Mouse (Mus musculus): ENCODE results near the gene Gabra5. TPM values are rescaled to one million over a fixed set of nuclear protein-coding genes. Genes with fewer than 3 reads are reported as not detected.
A peak's percentile ranks its signal among the peaks of the same experiment; 100 is the strongest.

Gene Gabra5
- polyA plus RNA-seq (2015; fragmentation: Nextera tagmentation; extraction: Ambion mirVana): 0.13 and 0.14 TPM in 2 replicates

DNA sequence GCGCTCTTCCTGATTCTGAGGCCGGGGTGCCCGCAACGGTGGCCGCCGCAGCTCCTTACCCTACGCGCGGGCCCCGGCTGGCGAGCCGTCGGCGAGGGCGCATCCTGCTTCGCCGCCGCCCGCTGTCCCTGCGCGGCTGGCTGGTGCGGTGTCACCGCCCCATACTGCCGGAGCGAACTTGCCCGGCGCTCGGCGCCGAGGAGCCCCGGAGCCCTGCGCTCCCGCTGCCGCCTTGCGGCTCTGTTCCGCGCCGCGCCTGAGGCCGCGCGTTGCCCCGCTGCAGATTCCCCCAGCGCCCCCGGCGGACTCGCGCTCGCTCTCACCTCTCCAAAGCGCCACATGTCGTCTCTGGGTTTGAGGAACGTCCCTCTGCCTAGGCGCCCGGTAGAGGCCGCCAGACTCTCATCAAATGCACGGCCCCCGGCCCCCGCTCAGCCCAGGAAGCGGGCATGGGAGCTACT, at the start of gene Gabra5:
Gene Gabra5, minus strand, starts transcription at position 379 of the 461 bp plus-strand sequence.
- peaks cover 56% of the 10 kb centered on the region for H3K27me3 ChIP-seq
- H3K27ac ChIP-seq: no peak within 1 kb of the TSS
- H3K4me3 ChIP-seq: peak within 1 kb of the TSS; percentile 45
- ATAC-seq (replicated peaks; ENCODE audit: insufficient number of reproducible peaks, insufficient read depth, low FRiP score, low read depth): no peak
- H3K9ac ChIP-seq: no peak within 1 kb of the TSS
- under 1% methylated on average over 59 of the region's 59 CpGs for WGBS
- H3K4me1 ChIP-seq (replicated peaks): peaks cover 11% of the 10 kb centered on the region
- H3K4me2 ChIP-seq: peak within 1 kb of the TSS; percentile 66
- no peaks in the 10 kb centered on the region for H3K9me3 ChIP-seq (replicated peaks)
- H3K36me3 ChIP-seq: no peaks in the 10 kb centered on the region

DNA sequence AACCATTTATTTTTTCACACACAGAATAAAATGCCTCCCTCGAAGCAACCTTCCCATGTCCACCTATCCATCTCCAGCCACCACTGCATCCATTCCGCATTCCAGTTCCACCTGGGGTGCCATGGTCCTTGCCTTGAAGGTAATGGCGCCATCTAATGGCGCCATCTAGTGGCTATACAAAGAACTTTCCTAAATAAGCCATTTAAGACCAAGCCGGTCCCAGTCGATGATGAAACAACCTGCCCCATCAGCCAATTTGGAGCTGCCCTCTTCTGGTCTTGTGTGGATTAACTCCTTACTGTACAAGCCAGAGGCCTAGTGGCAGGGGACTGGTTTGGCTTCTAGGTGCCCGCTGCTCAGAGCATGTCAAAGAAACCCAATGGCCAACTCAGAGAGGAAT, 28.7 kb upstream of the Gabra5 start:
- H3K27me3 ChIP-seq: no peaks in the 10 kb centered on the region
- 22% methylated on average over 7 of the region's 7 CpGs for WGBS
- H3K9ac ChIP-seq: no peak overlapping the region
- H3K36me3 ChIP-seq: no peaks in the 10 kb centered on the region
- no peak overlapping the region for H3K27ac ChIP-seq
- H3K4me2 ChIP-seq: no peak overlapping the region
- H3K9me3 ChIP-seq (replicated peaks): no peaks in the 10 kb centered on the region
- no peaks in the 10 kb centered on the region for H3K4me1 ChIP-seq (replicated peaks)
- ATAC-seq (replicated peaks; ENCODE audit: insufficient number of reproducible peaks, insufficient read depth, low FRiP score, low read depth): no peak
- no peak overlapping the region for H3K4me3 ChIP-seq

DNA sequence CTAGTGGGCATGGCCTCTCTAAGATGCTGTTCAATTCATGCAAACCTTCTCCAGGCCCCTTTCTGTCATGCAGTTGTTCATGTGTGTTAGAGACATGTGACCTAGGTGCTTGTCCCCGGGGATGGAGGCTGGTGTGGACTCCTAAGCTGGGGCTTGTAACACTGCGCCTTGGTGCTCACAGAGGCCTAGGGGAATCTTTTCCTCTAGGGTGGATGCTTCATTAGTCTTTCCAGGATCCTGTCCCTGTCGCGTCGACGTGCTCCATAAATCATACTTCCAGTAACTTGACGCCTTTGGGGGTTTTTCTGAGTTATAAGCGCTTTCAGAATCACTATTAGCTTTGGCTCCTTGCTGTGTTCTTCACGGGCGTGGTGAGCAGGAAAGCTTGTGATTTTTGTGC, 22.8 kb upstream of the Gabra5 start:
- H3K4me3 ChIP-seq: no peak overlapping the region
- no peak overlapping the region for H3K27ac ChIP-seq
- no peaks in the 10 kb centered on the region for H3K9me3 ChIP-seq (replicated peaks)
- H3K36me3 ChIP-seq: no peaks in the 10 kb centered on the region
- no peaks in the 10 kb centered on the region for H3K4me1 ChIP-seq (replicated peaks)
- 64% methylated on average over 10 of the region's 10 CpGs for WGBS
- no peak overlapping the region for H3K9ac ChIP-seq
- H3K4me2 ChIP-seq: no peak overlapping the region
- no peaks in the 10 kb centered on the region for H3K27me3 ChIP-seq
- ATAC-seq (replicated peaks; ENCODE audit: insufficient number of reproducible peaks, insufficient read depth, low FRiP score, low read depth): no peak

- Histone ChIP-seq H3K4me3 (no peak overlapping the region), H3K4me2 (no peak overlapping the region), H3K9me3 (replicated peaks) (no peaks in the 10 kb centered on the region), H3K27ac (no peak overlapping the region), H3K9ac (no peak overlapping the region), H3K4me1 (replicated peaks) (no peaks in the 10 kb centered on the region), H3K36me3 (no peaks in the 10 kb centered on the region), H3K27me3 (no peaks in the 10 kb centered on the region)
- no peak for ATAC-seq (replicated peaks; ENCODE audit: insufficient number of reproducible peaks, insufficient read depth, low FRiP score, low read depth)
- WGBS: 88% methylated on average over 8 of the region's 8 CpGs
These were observed 20.1 kb upstream of the Gabra5 start for GRCm38 (mm10) chr7:57529954-57530353.

DNA sequence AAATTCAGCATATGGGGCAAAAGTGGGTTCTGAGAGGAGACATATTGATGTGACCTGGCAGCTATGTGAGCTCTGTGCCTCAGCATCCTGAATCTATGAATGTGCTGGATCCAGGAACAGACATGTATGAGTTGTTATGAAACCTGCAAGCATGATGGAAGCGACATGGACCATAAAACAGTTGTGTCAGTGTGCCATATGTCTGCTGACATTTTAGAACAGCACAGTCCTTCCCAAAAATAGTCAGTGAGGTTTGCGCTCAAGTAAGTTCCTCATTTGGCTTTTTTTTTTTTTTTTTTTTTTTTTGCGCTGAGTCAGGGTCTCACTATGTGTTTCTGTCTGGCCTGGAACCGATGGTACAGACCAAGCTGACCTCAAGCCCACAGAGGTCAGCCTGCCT, 19.6 kb upstream of the Gabra5 start:
- no peak overlapping the region for H3K4me3 ChIP-seq
- H3K9me3 ChIP-seq (replicated peaks): no peaks in the 10 kb centered on the region
- H3K9ac ChIP-seq: no peak overlapping the region
- no peaks in the 10 kb centered on the region for H3K27me3 ChIP-seq
- WGBS: 68% methylated on average over 4 of the region's 4 CpGs
- H3K4me2 ChIP-seq: no peak overlapping the region
- no peaks in the 10 kb centered on the region for H3K4me1 ChIP-seq (replicated peaks)
- no peaks in the 10 kb centered on the region for H3K36me3 ChIP-seq
- H3K27ac ChIP-seq: no peak overlapping the region
- ATAC-seq (replicated peaks; ENCODE audit: insufficient number of reproducible peaks, insufficient read depth, low FRiP score, low read depth): no peak

DNA sequence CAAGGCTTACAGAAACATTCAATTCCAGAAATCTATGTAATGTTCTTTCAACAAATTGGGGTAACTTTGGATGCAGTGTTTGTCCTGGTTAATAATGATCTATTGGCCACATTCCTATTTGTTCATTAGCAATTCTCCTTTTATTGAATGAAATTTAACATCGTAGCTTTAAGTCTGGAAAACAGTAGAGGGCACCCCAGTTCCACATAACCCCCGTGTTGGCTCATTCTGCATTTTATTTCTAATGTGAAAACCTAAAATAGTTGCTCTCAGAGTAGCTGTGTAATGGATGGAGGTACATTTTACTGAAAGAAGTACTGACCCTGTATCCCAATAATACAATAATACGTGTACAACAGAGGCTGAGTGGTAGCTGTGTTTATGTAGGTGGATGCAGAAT, 3.1 kb upstream of the Gabra5 start:
- H3K27me3 ChIP-seq: peaks cover 40% of the 10 kb centered on the region
- H3K9ac ChIP-seq: no peak overlapping the region
- no peak overlapping the region for H3K27ac ChIP-seq
- H3K9me3 ChIP-seq (replicated peaks): no peaks in the 10 kb centered on the region
- H3K4me1 ChIP-seq (replicated peaks): peaks cover 11% of the 10 kb centered on the region
- H3K4me3 ChIP-seq: no peak overlapping the region
- WGBS: 29% methylated on average over 3 of the region's 3 CpGs
- no peak for ATAC-seq (replicated peaks; ENCODE audit: insufficient number of reproducible peaks, insufficient read depth, low FRiP score, low read depth)
- H3K36me3 ChIP-seq: no peaks in the 10 kb centered on the region
- H3K4me2 ChIP-seq: no peak overlapping the region

GRCm38 (mm10) chr7:57508860-57509632, 813 bp downstream of the Gabra5 start:
- Histone ChIP-seq H3K4me3 (peak overlapping the region; percentile 45), H3K9me3 (replicated peaks) (no peaks in the 10 kb centered on the region), H3K4me2 (peak overlapping the region; percentile 66), H3K9ac (no peak overlapping the region), H3K4me1 (replicated peaks) (peaks cover 11% of the 10 kb centered on the region), H3K27me3 (peaks cover 56% of the 10 kb centered on the region), H3K36me3 (no peaks in the 10 kb centered on the region), H3K27ac (no peak overlapping the region)
- ATAC-seq (replicated peaks; ENCODE audit: insufficient number of reproducible peaks, insufficient read depth, low FRiP score, low read depth): 0 out of 2 replicates have a peak, but pooled peaks have one; percentile 53
- 3% methylated on average over 72 of the region's 72 CpGs for WGBS

- WGBS: 63% methylated on average over 4 of the region's 4 CpGs
- ATAC-seq (replicated peaks; ENCODE audit: insufficient number of reproducible peaks, insufficient read depth, low FRiP score, low read depth): no peak
- Histone ChIP-seq H3K27me3 (peaks cover 15% of the 10 kb centered on the region), H3K4me1 (replicated peaks) (no peaks in the 10 kb centered on the region), H3K36me3 (no peaks in the 10 kb centered on the region), H3K27ac (no peak overlapping the region), H3K9me3 (replicated peaks) (no peaks in the 10 kb centered on the region), H3K4me3 (no peak overlapping the region), H3K9ac (no peak overlapping the region), H3K4me2 (no peak overlapping the region)
These were observed 7.0 kb downstream of the Gabra5 start for GRCm38 (mm10) chr7:57502809-57503208.

- no peak for ATAC-seq (replicated peaks; ENCODE audit: insufficient number of reproducible peaks, insufficient read depth, low FRiP score, low read depth)
- 51% methylated on average over 4 of the region's 4 CpGs for WGBS
These were observed 18.1 kb downstream of the Gabra5 start for GRCm38 (mm10) chr7:57491795-57492194.

GRCm38 (mm10) chr7:57486907-57487306, 23.0 kb downstream of the Gabra5 start:
- Histone ChIP-seq H3K27me3 (no peaks in the 10 kb centered on the region), H3K4me2 (no peak overlapping the region), H3K27ac (no peak overlapping the region), H3K4me1 (replicated peaks) (no peaks in the 10 kb centered on the region), H3K9me3 (replicated peaks) (no peaks in the 10 kb centered on the region), H3K9ac (no peak overlapping the region), H3K36me3 (no peaks in the 10 kb centered on the region), H3K4me3 (no peak overlapping the region)
- WGBS: 63% methylated on average over 6 of the region's 6 CpGs
- no peak for ATAC-seq (replicated peaks; ENCODE audit: insufficient number of reproducible peaks, insufficient read depth, low FRiP score, low read depth)

More at GRCm38 (mm10) chr7:57491795-57492194, 18.1 kb downstream of the Gabra5 start:
- no peak overlapping the region for H3K9ac ChIP-seq
- no peaks in the 10 kb centered on the region for H3K27me3 ChIP-seq
- no peak overlapping the region for H3K27ac ChIP-seq
- H3K9me3 ChIP-seq (replicated peaks): no peaks in the 10 kb centered on the region
- H3K36me3 ChIP-seq: no peaks in the 10 kb centered on the region
- no peaks in the 10 kb centered on the region for H3K4me1 ChIP-seq (replicated peaks)
- H3K4me3 ChIP-seq: no peak overlapping the region
- no peak overlapping the region for H3K4me2 ChIP-seq

DNA sequence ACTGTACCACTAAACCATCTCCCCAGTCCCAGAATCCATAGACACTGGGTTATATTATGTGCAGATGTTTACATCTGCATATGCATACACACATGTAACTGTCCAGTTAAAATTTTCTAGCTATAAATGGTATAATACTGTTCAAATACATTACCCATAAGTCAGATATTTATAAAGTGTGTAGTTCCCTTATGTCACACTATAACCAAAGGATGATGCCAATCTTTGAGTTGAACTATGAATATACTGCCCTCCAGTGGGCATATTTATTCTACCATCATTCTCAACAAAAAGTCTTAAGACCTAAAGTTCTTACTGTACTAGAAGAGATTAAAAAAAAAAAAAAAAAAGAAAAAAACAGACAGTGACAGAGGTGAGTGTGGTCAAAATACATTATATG, 27.0 kb downstream of the Gabra5 start:
- no peak for ATAC-seq (replicated peaks; ENCODE audit: insufficient number of reproducible peaks, insufficient read depth, low FRiP score, low read depth)
- Histone ChIP-seq H3K36me3 (no peaks in the 10 kb centered on the region), H3K4me3 (no peak overlapping the region), H3K4me1 (replicated peaks) (no peaks in the 10 kb centered on the region), H3K9me3 (replicated peaks) (no peaks in the 10 kb centered on the region), H3K27ac (no peak overlapping the region), H3K9ac (no peak overlapping the region), H3K27me3 (no peaks in the 10 kb centered on the region), H3K4me2 (no peak overlapping the region)

Measured in heart, embryonic 15.5 days (tissue).